Mouse (Mus musculus) left cerebral cortex, adult 8-10 months (tissue): ENCODE data around the gene Asl. TPM values are rescaled to one million over a fixed set of nuclear protein-coding genes. Genes with fewer than 3 reads are reported as not detected.
A peak's percentile ranks its signal among the peaks of the same experiment; 100 is the strongest.

Experiments used
- DNase-seq, 2 experiments: peaks; one replicate each; pipeline ENCODE4 v3.0.0; 2022; ENCODE audit warnings: low spot score in 2 of 2
- total RNA-seq, 4 experiments: library from RNA; stranded (reverse); gene quantifications; 2 replicates each; pipeline ENCODE4 v1.2.4; 2022

Gene Asl
- total RNA-seq, 4 experiments from 2014 or later = 22.9 to 28.0 (median 25.9) TPM

DNA sequence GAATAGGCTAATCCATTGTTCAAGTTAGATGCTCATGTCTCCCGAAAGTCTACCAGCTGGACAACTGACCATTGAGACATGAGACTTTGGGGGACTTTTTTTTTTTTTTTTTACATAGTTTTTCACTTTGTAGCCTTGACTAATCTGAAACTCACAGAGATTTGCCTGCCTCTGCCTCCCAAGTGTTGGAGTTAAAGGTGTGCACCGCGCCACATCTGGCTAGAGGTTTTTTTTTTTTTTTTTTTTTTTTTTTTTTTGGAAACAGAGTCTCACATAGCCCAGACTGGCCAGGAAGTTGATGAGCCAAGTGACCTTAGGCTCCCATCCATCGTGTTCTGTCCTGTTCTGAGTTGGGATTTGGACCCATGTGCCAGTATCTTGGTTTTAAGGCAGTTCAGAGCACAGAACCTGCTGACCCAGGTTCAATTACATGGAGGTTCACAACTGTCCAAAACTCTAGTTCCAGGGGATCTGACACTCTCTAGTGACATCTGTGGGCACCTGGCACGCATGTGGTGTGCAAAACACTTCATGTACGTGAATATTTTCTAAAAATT is 20.9 kb downstream of the Asl start:
- DNase-seq = no peak

DNA sequence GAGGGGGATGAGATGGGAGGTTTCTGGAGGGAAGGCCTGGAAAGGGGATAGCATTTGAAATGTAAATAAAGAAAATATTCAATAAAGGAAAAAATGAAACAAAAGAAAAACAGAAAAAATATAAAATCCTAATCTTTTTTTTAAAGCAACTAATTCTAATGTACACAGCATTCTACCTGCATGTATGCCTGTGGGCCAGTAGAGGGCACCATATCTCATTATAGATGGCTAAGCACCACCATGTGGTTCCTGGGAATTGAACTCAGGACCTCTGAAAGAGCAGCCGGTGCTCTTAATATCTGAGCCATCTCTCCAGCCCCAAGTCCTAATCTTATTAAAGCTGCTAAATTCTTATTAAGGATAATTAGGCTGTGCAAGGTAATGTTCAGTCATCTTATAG is 21.7 kb downstream of the Asl start:
- no peak for DNase-seq

DNA sequence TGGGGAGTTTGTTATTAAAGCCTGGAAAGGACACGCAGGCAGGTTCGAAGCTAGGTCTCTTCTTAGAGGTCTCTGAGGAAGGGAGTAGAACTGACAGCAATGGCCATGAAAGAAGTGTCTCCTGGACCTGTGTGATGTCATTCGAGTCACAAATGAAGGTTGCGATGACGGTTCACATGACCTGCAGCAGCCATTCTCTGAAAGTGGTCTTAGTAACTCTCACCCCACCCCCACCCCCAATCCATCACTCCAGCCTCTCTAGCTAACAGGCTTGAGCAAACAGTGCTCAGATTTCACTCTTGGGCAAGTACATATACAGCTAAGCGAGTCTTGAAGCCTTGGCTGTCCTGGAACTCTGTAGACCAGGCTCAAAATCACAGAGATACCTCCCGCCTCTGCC is 25.8 kb downstream of the Asl start:
- DNase-seq = no peak

DNA sequence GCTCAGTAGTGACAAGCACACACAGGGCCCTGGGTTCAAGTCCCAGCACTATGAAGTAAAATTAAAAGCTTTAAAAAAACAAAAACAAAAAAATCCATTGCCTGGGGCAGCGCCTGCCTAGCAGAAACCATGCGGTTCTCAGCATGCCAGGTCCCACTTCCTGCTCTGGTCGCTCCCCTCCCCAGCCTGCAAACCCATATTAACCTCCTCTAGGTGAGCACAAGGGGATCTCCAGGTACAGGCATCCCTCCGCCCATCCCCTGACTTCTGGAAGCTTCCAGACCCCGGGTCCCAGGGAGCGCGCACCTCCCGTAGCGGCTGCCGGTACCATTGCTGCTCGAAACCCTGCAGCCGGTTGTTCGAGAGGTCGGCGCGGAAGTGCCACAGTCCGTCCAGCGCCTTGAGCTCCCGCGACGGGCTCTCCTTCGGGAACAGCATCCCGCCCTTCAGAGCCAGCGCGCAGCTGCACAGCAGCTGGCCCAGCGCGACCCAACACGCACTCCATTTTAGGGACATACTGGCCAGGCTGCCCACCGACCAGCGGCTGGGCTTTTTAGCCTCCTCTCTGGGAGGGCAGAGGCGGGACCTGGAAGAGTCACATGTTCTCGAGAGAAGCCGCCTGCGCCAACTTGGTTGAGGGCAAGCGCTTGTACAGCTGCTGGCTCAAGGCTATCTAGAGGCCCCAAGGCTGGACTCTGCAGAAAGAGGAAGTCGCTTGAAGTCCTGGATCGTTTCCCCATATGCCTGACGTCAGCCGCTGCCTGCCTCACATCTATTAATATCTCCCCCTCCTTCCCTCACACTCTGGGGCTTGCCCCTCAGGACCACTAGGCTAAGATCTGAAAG is 26.5 kb downstream of the Asl start, which contains the start of gene Gusb:
TSS of gene Gusb (minus strand) at position 749 of the 846 bp plus-strand sequence.
- peak; percentile 64 to 65 for DNase-seq

DNA sequence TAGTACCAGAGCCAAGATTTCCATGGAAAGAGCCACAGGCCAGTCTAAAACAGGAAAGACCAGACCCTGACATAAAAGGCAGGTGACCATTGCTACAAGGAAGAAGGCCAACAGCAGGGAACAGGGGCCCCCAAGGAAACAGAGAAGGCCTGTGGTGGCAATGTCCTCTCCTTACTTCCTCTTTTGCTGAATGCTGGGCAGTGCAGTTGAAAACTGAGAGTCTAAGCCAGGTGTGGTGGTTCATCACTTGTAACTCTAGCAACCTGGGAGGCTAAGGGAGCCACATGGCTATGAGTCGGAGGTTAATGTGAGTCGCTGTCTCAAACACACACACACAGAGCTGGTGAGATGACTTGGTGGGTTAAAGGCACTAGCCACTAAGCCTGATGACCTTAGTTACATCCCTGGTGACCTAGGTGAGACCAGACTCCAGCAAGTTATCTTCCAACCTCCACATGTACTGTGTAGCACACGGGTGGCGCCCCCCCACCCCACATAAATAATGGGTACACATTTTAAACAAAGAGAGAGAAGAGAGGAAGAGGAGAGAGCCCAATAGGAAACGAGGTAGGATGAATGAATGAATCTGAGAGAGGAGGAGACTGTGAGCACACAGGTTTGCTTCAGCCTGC is 27.6 kb downstream of the Asl start:
- DNase-seq = no peak

DNA sequence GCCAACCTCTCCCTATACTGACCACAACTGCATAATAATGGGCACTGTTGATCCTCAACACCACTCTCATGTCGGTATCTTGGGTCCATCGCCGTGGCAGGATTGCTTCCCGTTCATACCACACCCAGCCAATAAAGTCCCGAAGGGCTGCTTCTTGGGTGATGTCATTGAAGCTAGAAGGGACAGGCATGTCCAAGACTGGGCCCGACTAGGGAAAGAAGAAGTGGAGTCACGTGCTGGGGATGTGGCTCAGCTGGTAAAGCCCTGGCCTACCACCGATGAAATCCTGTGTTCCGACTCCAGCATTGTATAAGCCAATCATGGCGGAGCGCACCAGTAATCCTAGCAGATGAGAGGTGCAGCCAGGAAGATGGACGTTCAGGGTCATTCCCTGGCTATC is 28.3 kb downstream of the Asl start:
- no peak for DNase-seq

DNA sequence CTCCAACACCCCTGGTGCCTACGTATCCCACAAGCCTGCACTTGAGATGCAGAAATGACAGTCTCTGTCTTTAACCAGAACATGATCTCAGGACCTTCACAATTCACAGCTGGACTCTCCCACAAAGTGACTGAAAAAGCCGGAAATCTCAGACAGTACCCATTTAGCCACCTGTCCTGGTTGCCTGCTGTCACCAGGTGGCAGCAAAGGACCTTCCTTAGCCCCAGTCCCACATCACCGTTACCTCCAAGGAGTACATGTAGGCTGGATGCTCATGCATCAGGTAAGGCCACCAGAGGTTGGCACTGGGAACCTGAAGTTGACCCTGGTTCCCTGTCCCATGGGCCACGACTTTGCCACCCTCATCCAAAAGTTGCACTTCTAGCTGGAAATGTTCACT is 29.9 kb downstream of the Asl start:
- DNase-seq = peak; percentile 19 to 34

DNA sequence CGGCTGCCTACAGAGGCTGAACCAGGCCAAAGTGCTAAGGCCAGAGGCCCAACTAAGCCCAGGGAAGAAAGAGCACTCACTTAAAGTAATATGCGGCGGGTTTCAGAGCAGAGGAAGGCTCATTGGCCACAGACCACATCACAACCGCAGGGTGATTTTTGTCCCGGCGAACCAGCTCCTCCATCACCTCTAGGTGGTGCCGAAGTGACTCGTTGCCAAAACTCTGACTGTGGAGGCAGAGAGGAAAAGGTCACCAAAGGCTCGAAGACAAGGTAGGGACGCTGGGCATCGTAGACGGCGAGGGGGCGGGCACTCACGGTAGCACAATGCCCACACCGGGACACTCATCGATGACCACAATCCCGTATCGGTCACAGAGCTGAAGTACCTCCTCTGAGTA is 31.3 kb downstream of the Asl start:
- DNase-seq = no peak

DNA sequence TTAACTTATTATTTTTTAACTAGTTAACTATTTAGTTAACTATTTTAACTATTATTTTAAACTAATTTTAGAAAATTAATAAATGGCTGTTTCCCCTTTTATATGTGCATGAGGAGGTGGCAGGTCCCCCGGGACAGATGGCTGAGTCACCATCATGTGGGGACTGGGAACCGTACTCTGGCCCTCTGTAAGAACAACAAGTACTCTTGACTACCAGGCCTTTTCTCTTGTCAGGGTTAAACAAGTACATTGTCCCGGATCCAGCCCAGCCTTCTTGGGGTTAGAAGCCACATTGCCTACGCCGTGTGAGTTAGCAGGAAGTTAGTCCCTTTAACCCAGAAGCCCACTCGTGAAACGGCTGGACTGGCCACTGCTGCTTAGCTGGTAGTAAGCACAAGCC is 34.1 kb downstream of the Asl start:
- DNase-seq = no peak

DNA sequence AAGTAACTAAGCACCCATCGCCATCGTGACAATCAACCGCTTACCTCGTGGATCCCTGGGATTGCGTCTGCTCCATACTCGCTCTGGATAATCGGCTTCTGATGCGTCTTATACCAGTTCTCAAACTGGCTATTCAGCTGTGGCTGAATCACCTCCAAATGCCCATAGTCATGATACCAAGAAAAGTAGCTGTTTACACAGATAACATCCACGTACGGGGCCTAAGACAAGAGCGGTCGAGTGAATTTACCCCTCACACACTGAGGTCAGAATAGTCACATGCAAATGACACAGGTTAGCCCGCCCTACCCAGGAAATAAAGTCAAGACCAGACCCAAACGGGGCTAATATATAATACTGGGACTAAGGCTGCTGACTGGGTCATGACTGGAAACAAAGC is 35.7 kb downstream of the Asl start:
- no peak for DNase-seq

DNA sequence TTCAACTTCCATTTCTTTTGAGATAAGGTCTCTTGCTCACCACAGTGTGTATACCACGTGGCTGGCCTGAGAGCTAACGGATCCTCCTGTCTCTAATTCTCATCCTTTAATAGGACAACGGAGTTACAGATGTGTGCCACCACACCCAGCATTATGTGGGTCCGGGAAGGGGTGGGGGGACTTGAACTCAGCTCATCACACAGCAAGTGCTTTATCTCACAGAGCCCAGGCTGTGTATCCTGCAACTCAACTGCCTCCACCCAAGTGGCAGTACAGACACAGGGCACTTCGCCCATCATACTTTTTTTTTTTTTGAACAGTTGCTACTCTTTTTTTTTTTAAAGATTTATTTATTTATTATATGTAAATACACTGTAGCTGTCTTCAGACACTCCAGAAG is 37.1 kb downstream of the Asl start:
- DNase-seq = no peak

DNA sequence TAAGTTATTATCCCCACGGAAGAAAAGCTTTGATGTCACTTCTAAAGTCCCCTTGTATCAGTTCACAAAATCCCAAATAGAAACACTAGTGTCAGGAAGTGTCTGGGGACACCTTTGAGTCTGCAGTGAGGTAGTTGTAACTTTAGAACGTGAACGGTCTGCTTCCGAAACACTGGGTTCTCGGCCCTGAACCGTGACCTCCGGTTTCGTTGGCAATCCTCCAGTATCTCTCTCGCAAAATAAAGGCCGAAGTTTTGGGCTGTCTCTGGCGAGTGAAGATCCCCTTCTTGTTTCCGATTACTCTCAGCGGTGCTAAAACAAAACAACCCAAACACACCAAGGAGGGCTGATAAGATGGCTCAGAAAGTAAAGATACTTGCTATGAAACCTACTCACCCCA is 39.7 kb downstream of the Asl start:
- DNase-seq = no peak

DNA sequence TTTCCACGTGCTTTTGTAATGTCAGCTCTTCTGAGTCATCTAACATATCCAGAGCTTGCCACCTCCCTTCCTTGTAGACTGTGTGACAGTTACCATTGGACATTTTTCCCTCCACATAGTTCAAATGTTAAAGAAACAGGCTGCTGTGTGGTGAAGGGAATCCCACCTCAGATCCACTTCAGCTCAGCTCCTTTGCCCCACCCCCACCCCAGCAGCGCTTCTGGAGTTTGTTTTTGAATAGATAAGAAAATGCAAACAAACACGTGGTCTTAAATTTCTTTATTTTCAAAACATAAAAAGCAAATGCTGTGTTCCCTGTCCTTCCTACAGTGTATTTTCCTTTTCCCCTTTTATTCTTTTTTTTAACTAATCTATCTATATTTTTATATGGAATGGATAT is 48.8 kb downstream of the Asl start:
- no peak for DNase-seq

DNA sequence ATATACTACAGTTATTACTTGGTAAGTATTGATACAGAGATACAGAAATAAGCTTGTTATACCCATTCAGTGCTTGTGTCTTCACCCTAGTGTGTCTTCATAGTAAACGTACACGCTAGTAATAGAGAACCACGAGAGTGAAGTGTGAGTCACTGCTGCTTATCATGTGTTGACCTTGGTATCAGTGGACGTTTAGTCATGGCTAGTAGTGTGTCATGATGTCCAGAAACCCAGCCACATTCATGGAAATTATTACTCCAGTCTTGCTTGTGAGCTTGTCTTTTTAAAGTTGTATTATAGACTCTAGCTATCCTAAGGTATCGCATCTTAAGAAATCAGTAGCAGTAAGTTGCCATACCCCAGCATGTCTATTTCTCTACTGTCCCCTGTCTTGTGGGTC is 50.4 kb downstream of the Asl start:
- no peak for DNase-seq

DNA sequence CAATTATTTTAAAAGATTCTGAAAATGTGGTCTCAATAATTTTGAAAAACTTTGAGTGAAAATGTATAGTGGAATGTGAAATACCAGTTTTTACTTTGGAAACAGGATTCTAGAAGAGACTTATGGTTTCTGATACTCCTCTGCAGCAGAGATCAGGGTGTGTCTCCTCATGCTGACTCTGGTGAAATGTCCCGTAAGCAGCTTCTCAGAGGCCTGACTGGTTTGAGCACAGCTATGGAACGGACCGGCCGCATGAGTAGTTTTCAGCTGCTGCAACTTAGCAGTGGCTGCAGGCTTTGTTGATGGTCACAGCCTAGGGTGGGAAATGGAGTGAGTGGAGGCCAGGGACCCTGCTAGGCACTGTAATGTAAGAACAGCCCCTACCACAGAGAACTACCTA is 51.3 kb downstream of the Asl start:
- no peak for DNase-seq

DNA sequence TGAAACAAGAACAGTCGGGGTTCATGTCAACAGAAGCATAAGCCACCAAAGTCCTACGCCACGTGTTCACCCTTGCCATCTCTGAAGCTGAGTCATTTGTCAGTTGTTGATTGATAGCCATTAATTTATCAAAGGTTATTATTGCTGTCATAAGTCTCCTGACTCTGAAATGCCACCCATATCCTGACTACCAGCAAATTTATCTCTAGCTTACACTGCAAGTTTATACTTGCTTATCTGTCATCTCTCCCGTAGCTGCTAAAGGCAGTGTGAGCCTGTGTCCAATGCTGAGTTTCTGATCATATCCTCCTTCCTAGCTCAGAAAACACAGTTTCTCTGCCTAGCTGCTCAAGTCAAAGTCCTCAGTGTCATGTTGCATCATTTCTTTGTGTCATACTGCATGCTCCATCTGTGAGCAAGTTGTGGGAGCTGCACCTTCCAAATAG is 54.2 kb downstream of the Asl start:
- DNase-seq = no peak

DNA sequence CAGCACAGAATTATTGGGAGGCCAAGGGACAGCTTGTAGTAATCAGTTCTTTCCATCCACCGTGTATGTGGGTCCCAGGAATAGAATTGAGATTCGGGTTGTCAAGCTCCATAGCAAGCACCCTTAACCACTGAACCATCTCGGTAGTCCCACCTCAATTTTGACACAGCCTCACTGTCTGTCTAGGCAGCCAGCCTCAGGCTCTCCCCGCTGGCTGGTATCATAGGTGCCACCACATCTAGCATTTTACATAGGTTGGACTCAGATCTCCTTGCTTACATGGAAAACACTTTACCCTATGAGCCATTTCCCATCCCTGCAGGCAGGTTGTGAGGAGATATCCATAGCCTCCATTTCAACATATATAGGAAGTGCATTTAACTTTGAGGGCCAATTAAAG is 54.7 kb downstream of the Asl start:
- DNase-seq = no peak

DNA sequence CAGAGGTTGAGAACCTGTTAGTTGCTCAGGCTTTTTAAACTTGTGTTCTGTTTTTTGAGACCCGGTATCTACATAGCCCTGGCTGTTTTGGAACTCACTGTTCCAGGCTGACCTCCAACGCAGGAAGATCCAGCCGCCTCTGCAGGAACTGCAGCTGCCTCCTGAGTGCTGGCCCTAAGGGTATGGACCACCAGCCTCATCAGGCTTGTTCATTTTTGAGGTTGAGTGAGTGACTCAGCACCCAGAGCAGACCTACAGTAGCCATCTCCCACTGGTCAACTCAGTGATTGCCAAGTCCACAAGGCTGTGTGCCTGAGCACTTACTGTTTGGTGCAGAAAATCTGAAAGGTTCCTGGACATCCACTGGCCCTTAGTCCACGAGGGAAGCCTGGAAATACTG is 57.6 kb downstream of the Asl start:
- no peak for DNase-seq

DNA sequence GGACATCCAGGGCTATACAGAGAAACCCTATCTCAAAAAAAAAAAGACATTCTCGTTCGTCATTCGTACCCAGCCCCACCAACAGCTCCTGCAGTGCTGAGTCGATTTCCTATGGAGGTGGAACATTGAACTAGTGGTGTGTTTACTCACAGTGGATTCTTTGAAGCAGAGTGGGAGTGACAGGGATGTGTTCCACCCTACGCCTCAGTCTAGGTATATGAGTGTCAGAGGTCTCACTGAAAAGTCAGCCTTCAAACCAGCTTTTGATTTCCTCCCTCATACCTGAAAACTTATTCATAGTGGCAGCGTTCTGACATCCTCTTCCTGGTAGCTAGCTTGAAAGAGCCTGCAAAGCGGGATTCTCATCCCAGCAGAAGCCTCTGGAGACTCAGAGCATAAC is 60.6 kb downstream of the Asl start:
- no peak for DNase-seq

DNA sequence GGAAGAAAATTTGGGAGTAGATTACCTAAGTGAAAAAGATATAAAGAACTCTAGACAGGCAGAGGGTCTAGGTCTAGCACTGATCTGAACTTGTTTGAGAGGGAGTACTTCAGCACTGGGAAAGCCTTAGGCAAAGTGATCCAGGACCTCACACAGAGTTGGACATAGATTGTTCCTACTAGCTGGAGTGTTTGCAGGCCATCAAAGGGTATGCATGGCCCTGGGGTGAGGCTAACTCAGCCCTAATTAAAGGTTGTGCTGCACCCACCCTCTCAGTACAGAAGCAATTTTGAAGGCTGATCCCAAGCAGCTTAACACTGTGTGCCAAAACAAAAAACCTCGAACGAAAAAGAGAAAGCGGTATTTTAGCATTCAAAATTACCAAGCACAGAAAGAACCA is 62.6 kb downstream of the Asl start:
- no peak for DNase-seq

DNA sequence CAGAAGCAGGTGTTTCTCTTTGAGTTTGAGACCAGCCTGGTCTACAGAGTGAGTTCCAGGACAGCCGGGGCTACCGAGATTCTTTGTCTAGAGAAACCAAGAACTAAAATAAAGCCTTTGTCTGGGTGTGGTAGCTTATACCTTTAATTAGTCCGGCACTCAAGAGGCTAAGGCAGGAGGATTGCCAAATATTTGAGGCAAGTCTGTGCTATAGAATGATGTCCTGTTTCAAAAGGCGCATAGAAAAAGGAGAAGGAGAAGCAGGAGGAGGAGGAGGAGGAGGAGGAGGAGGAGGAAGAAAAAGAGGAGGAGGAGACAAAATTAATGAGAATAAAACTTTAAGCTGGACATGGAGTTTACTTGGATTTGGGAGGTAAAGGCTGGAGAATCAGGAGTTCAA is 65.8 kb downstream of the Asl start:
- no peak for DNase-seq
